Mouse (Mus musculus) forebrain, embryonic 16.5 days (tissue): ENCODE measurements around the gene Prl2c5. TPM values are rescaled to one million over a fixed set of nuclear protein-coding genes. Genes with fewer than 3 reads are reported as not detected.

Experiments
- polyA plus RNA-seq: library from polyadenylated mRNA; unstranded; fragments of >200 nt; fragmentation: Nextera tagmentation; extraction: Ambion mirVana; gene quantifications from 2 replicates; pipeline ENCODE4 v1.2.1, GENCODE M21; 2015

The Prl2c5 gene
- polyA plus RNA-seq, 1 experiment from 2014 or later, result not detected

Other genes with a start within 250 kb of the Prl2c5 start
- not detected in 2 replicates for gene Prl2c2, start 177.3 kb upstream of the Prl2c5 start, polyA plus RNA-seq
- gene Gpr137b, start 211.3 kb downstream of the Prl2c5 start, polyA plus RNA-seq, result 22.4 and 25.3 TPM in 2 replicates